9 mouse cellular contexts compared by ENCODE assay signal in genomic region chr11:75535106-75535795, GRCm38 (mm10). TPM values are rescaled to one million over a fixed set of nuclear protein-coding genes. Genes with fewer than 3 reads are reported as not detected.
A peak's percentile ranks its signal among the peaks of the same experiment; 100 is the strongest.
DNase-seq lines count a peak whose midpoint lies in the region; ATAC-seq and TF ChIP-seq lines count a peak whose summit lies in the region.
"Had no signal": no experiment of that assay in that cellular context is flagged by ENCODE, and none has a peak within 500 bp of the region (broad histone marks: within the 10 kb centered on the region; RNA-seq: fewer than 3 reads in every experiment).

No protein-coding gene starts in this region.

- DNase-seq in embryonic facial prominence, embryonic 10.5 days (ENCODE audit: low spot score) = no peak
- no peak for DNase-seq in testis, postnatal 10 days (ENCODE audit: low spot score)
- DNase-seq in kidney, postnatal 25 days = peak; percentile 61 to 72
- DNase-seq in yolk sac, embryonic 10.5 days (ENCODE audit: low spot score) = peak; percentile 89
- DNase-seq in gastrocnemius, postnatal 36 days = no peak
- DNase-seq in urinary bladder, postnatal 25 days (ENCODE audit: low spot score) = no peak
- DNase-seq: B cell, adult 2 months had no signal

- no peaks in the 10 kb centered on the region for H3K36me3 ChIP-seq in embryonic facial prominence, embryonic 13.5 days
- H3K36me3 ChIP-seq in embryonic facial prominence, embryonic 10.5 days (replicated peaks) = no peaks in the 10 kb centered on the region
- peaks cover 1% of the 10 kb centered on the region; the same call in 1 of the 2 replicates for H3K36me3 ChIP-seq in testis, adult 2 months (ENCODE audit: control insufficient read depth, insufficient read depth, low read length)

- no peaks in the 10 kb centered on the region for H3K9me3 ChIP-seq in embryonic facial prominence, embryonic 13.5 days
- H3K9me3 ChIP-seq in embryonic facial prominence, embryonic 10.5 days = no peaks in the 10 kb centered on the region

- ATAC-seq in embryonic facial prominence, embryonic 13.5 days (ENCODE audit: insufficient number of reproducible peaks, insufficient read depth, low FRiP score, low TSS enrichment, low read depth) = no peak

- no peak overlapping the region for H3K27ac ChIP-seq in embryonic facial prominence, embryonic 13.5 days
- no peak overlapping the region for H3K27ac ChIP-seq in embryonic facial prominence, embryonic 10.5 days (replicated peaks)
- H3K27ac ChIP-seq in testis, adult 2 months (ENCODE audit: control insufficient read depth, insufficient read depth, low read depth, low read length) = no peak overlapping the region; the same call in 1 of the 2 replicates

- TF ChIP-seq CTCF in testis, adult 2 months (IDR thresholded peaks at IDR 0.05; ENCODE audit: control insufficient read depth, insufficient read depth, insufficient replicate concordance, low read depth, low read length) = no peak

- 57% methylated on average over 13 of the region's 13 CpGs for WGBS in embryonic facial prominence, embryonic 13.5 days
- WGBS in embryonic facial prominence, embryonic 10.5 days = 58% methylated on average over 13 of the region's 13 CpGs

- 0 out of 2 replicates have a peak overlapping the region, but pooled peaks have one; percentile 17 for H3K9ac ChIP-seq in embryonic facial prominence, embryonic 13.5 days

- peaks cover 5% of the 10 kb centered on the region; the same call in 1 of the 2 replicates for H3K27me3 ChIP-seq in embryonic facial prominence, embryonic 13.5 days
- peaks cover 12% of the 10 kb centered on the region; the same call in 1 of the 2 replicates for H3K27me3 ChIP-seq in embryonic facial prominence, embryonic 10.5 days (replicated peaks; ENCODE audit: low read depth, poor library complexity, severe bottlenecking)
- no peaks in the 10 kb centered on the region for H3K27me3 ChIP-seq in testis, adult 2 months (ENCODE audit: control insufficient read depth, insufficient read depth, low read length)

- H3K4me2 ChIP-seq in embryonic facial prominence, embryonic 13.5 days = no peak overlapping the region; the same call in 1 of the 2 replicates

- intact Hi-C loops in gastrocnemius, postnatal 36 days (cut with DNase I) = no loop called here

- peaks cover 17% of the 10 kb centered on the region for H3K4me1 ChIP-seq in embryonic facial prominence, embryonic 13.5 days
- peaks cover 43% of the 10 kb centered on the region for H3K4me1 ChIP-seq in embryonic facial prominence, embryonic 10.5 days
- H3K4me1 ChIP-seq in testis, adult 2 months (ENCODE audit: control insufficient read depth, insufficient read depth, low read length) = peaks cover 28% of the 10 kb centered on the region

- no peak for TF ChIP-seq POLR2A in testis, adult 2 months (IDR thresholded peaks at IDR 0.05; ENCODE audit: control insufficient read depth, low read depth, low read length)

- H3K4me3 ChIP-seq in embryonic facial prominence, embryonic 13.5 days = no peak overlapping the region
- no peak overlapping the region for H3K4me3 ChIP-seq in embryonic facial prominence, embryonic 10.5 days
- peak overlapping the region; percentile 12; the same call in 1 of the 2 replicates for H3K4me3 ChIP-seq in testis, adult 2 months (ENCODE audit: control insufficient read depth, low read depth, low read length)

RNA-seq across cellular contexts. Expression of gene Slc43a2, which starts 3.8 kb away (rescaled TPM):
- polyA plus RNA-seq in embryonic facial prominence, embryonic 13.5 days (2015; fragmentation: Nextera tagmentation; extraction: Ambion mirVana) = 3.6 and 4.5 TPM in 2 replicates
- 5.1 and 5.6 TPM in 2 replicates for polyA plus RNA-seq in embryonic facial prominence, embryonic 10.5 days (2016; fragmentation: Nextera tagmentation; extraction: Ambion mirVana)
- 23.0 and 27.1 TPM in 2 replicates for polyA plus RNA-seq in testis, adult 2 months (2012; rRNA removed)
- total RNA-seq in gastrocnemius, postnatal 36 days (2021) = 10 to 100 TPM; 17.6 to 26.9 TPM

RNA-seq across cellular contexts. Expression of gene Scarf1, which starts 21.9 kb away (rescaled TPM):
- polyA plus RNA-seq in embryonic facial prominence, embryonic 13.5 days (2015; fragmentation: Nextera tagmentation; extraction: Ambion mirVana) = 5.0 and 6.0 TPM in 2 replicates
- polyA plus RNA-seq in embryonic facial prominence, embryonic 10.5 days (2016; fragmentation: Nextera tagmentation; extraction: Ambion mirVana) = 4.8 and 5.1 TPM in 2 replicates
- 0.64 and 0.77 TPM in 2 replicates for polyA plus RNA-seq in testis, adult 2 months (2012; rRNA removed)
- 1 to 10 TPM; 2.8 to 3.1 TPM for total RNA-seq in gastrocnemius, postnatal 36 days (2021)

RNA-seq across cellular contexts. Expression of gene Rilp, which starts 25.4 kb away (rescaled TPM):
- 0.41 TPM in 1 of 2 replicates, not detected in the other for polyA plus RNA-seq in embryonic facial prominence, embryonic 13.5 days (2015; fragmentation: Nextera tagmentation; extraction: Ambion mirVana)
- 0.17 and 0.23 TPM in 2 replicates for polyA plus RNA-seq in embryonic facial prominence, embryonic 10.5 days (2016; fragmentation: Nextera tagmentation; extraction: Ambion mirVana)
- polyA plus RNA-seq in testis, adult 2 months (2012; rRNA removed) = 0.58 and 0.94 TPM in 2 replicates
- total RNA-seq in gastrocnemius, postnatal 36 days (2021) = 10 to 100 TPM; 39.1 to 40.1 TPM

RNA-seq across cellular contexts. Expression of gene Prpf8, which starts 48.6 kb away (rescaled TPM):
- polyA plus RNA-seq in embryonic facial prominence, embryonic 13.5 days (2015; fragmentation: Nextera tagmentation; extraction: Ambion mirVana) = 62.5 and 63.1 TPM in 2 replicates
- polyA plus RNA-seq in embryonic facial prominence, embryonic 10.5 days (2016; fragmentation: Nextera tagmentation; extraction: Ambion mirVana) = 74.0 and 76.5 TPM in 2 replicates
- 45.6 and 48.8 TPM in 2 replicates for polyA plus RNA-seq in testis, adult 2 months (2012; rRNA removed)
- total RNA-seq in gastrocnemius, postnatal 36 days (2021) = 10 to 100 TPM; 56.1 to 64.1 TPM

RNA-seq across cellular contexts. Expression of gene Pitpna, which starts 52.6 kb away (rescaled TPM):
- polyA plus RNA-seq in embryonic facial prominence, embryonic 13.5 days (2015; fragmentation: Nextera tagmentation; extraction: Ambion mirVana) = 66.2 and 74.4 TPM in 2 replicates
- polyA plus RNA-seq in embryonic facial prominence, embryonic 10.5 days (2016; fragmentation: Nextera tagmentation; extraction: Ambion mirVana) = 61.5 TPM in 2 replicates
- 39.4 and 41.3 TPM in 2 replicates for polyA plus RNA-seq in testis, adult 2 months (2012; rRNA removed)
- total RNA-seq in gastrocnemius, postnatal 36 days (2021) = 100 to 1,000 TPM; 186 to 223 TPM

Comparison
In these comparisons a context has a peak if more than half of its experiments do, and no peak if none do; other contexts are left out.
1. DNase-seq: peak in kidney, postnatal 25 days (2 of 2) and yolk sac, embryonic 10.5 days (single experiment); none in embryonic facial prominence, embryonic 10.5 days (single experiment), testis, postnatal 10 days (single experiment), gastrocnemius, postnatal 36 days (0 of 2) and urinary bladder, postnatal 25 days (single experiment).